In genomic region chr19:46522433-46523044, GRCm38 (mm10) we compare ENCODE assay signal across 8 mouse cellular contexts. TPM values are rescaled to one million over a fixed set of nuclear protein-coding genes. Genes with fewer than 3 reads are reported as not detected.
DNase-seq lines count a peak whose midpoint lies in the region; ATAC-seq lines count a peak whose summit lies in the region.

No protein-coding gene starts in this region.

- H3K4me3 ChIP-seq in midbrain, embryonic 12.5 days, result no peak overlapping the region
- H3K4me3 ChIP-seq in midbrain, embryonic 16.5 days (ENCODE audit: low read depth, low read length), result no peak overlapping the region
- no peak overlapping the region for H3K4me3 ChIP-seq in limb, embryonic 13.5 days
- H3K4me3 ChIP-seq in stomach, embryonic 16.5 days (replicated peaks; ENCODE audit: low read length), result no peak overlapping the region

- no peak for ATAC-seq in midbrain, embryonic 12.5 days (ENCODE audit: low FRiP score, low read depth)
- no peak for ATAC-seq in midbrain, embryonic 16.5 days
- no peak for ATAC-seq in limb, embryonic 13.5 days (ENCODE audit: low FRiP score, low read depth)
- no peak for ATAC-seq in stomach, embryonic 16.5 days (ENCODE audit: insufficient read depth, low FRiP score)

- H3K9ac ChIP-seq in midbrain, embryonic 12.5 days (replicated peaks), result no peak overlapping the region
- H3K9ac ChIP-seq in midbrain, embryonic 16.5 days (ENCODE audit: low read depth, low read length), result no peak overlapping the region
- no peak overlapping the region for H3K9ac ChIP-seq in limb, embryonic 13.5 days
- no peak overlapping the region for H3K9ac ChIP-seq in stomach, embryonic 16.5 days (ENCODE audit: low read length)

- 47% methylated on average over 15 of the region's 15 CpGs for WGBS in midbrain, embryonic 12.5 days
- WGBS in midbrain, embryonic 16.5 days, result 38% methylated on average over 15 of the region's 15 CpGs
- WGBS in limb, embryonic 13.5 days, result 35% methylated on average over 15 of the region's 15 CpGs
- 20% methylated on average over 15 of the region's 15 CpGs for WGBS in stomach, embryonic 16.5 days

- no peak overlapping the region for H3K4me2 ChIP-seq in midbrain, embryonic 12.5 days (replicated peaks)
- H3K4me2 ChIP-seq in midbrain, embryonic 16.5 days (ENCODE audit: low read length), result no peak overlapping the region
- peak overlapping the region; percentile 25; the same call in 1 of the 2 replicates for H3K4me2 ChIP-seq in limb, embryonic 13.5 days (replicated peaks)
- H3K4me2 ChIP-seq in stomach, embryonic 16.5 days (ENCODE audit: low read depth, low read length), result no peak overlapping the region

- H3K9me3 ChIP-seq in midbrain, embryonic 12.5 days, result no peaks in the 10 kb centered on the region
- no peaks in the 10 kb centered on the region for H3K9me3 ChIP-seq in midbrain, embryonic 16.5 days (replicated peaks; ENCODE audit: control insufficient read depth, low read length, poor library complexity, severe bottlenecking)
- no peaks in the 10 kb centered on the region for H3K9me3 ChIP-seq in limb, embryonic 13.5 days
- H3K9me3 ChIP-seq in stomach, embryonic 16.5 days (replicated peaks; ENCODE audit: control insufficient read depth, low read length), result no peaks in the 10 kb centered on the region

- peaks cover 70% of the 10 kb centered on the region for H3K4me1 ChIP-seq in midbrain, embryonic 12.5 days
- peaks cover 48% of the 10 kb centered on the region for H3K4me1 ChIP-seq in midbrain, embryonic 16.5 days (ENCODE audit: control insufficient read depth, insufficient read depth, low read length)
- peaks cover 68% of the 10 kb centered on the region for H3K4me1 ChIP-seq in limb, embryonic 13.5 days
- H3K4me1 ChIP-seq in stomach, embryonic 16.5 days (ENCODE audit: control insufficient read depth, insufficient read depth, low read length), result peaks cover 55% of the 10 kb centered on the region

- H3K27me3 ChIP-seq in midbrain, embryonic 12.5 days, result no peaks in the 10 kb centered on the region
- H3K27me3 ChIP-seq in midbrain, embryonic 16.5 days (ENCODE audit: control insufficient read depth, insufficient read depth, low read depth, low read length), result no peaks in the 10 kb centered on the region
- H3K27me3 ChIP-seq in limb, embryonic 13.5 days, result no peaks in the 10 kb centered on the region
- no peaks in the 10 kb centered on the region for H3K27me3 ChIP-seq in stomach, embryonic 16.5 days (ENCODE audit: control insufficient read depth, insufficient read depth, low read length)

- no peaks in the 10 kb centered on the region for H3K36me3 ChIP-seq in midbrain, embryonic 12.5 days
- H3K36me3 ChIP-seq in midbrain, embryonic 16.5 days (ENCODE audit: control insufficient read depth, insufficient read depth, low read length), result no peaks in the 10 kb centered on the region
- H3K36me3 ChIP-seq in limb, embryonic 13.5 days, result no peaks in the 10 kb centered on the region
- no peaks in the 10 kb centered on the region for H3K36me3 ChIP-seq in stomach, embryonic 16.5 days (ENCODE audit: control insufficient read depth, insufficient read depth, low read length)

- DNase-seq in adrenal gland, adult 2 months, result peak; percentile 27
- no peak for DNase-seq in adrenal gland, postnatal 36 days
- no peak for DNase-seq in gastrocnemius, postnatal 4 days (ENCODE audit: low spot score in 2 of 2)
- DNase-seq in cerebellum, postnatal 10 days, result no peak

- H3K27ac ChIP-seq in midbrain, embryonic 12.5 days (replicated peaks), result peak overlapping the region; percentile 83; the same call in 1 of the 2 replicates
- no peak overlapping the region for H3K27ac ChIP-seq in midbrain, embryonic 16.5 days (ENCODE audit: low read length)
- H3K27ac ChIP-seq in limb, embryonic 13.5 days, result no peak overlapping the region
- H3K27ac ChIP-seq in stomach, embryonic 16.5 days (ENCODE audit: low read length), result peak overlapping the region; percentile 83

RNA-seq across cellular contexts. Expression of gene Trim8, which starts 21.0 kb away (rescaled TPM):
- total RNA-seq in adrenal gland, adult 2 months (2021), result 10 to 100 TPM; 38.0 to 66.4 TPM
- polyA plus RNA-seq in adrenal gland, adult 2 months (2012; rRNA removed), result 66.1 and 78.8 TPM in 2 replicates
- total RNA-seq in adrenal gland, postnatal 36 days (2021), result 10 to 100 TPM; 47.3 to 53.3 TPM
- 38.5 and 53.9 TPM in 2 replicates for polyA plus RNA-seq in midbrain, embryonic 12.5 days (2016; fragmentation: Nextera tagmentation; extraction: Ambion mirVana)
- 25.9 and 26.8 TPM in 2 replicates for polyA plus RNA-seq in midbrain, embryonic 16.5 days (2015; fragmentation: Nextera tagmentation; extraction: Ambion mirVana)
- polyA plus RNA-seq in limb, embryonic 13.5 days (2015; fragmentation: Nextera tagmentation; extraction: Ambion mirVana), result 13.6 and 14.2 TPM in 2 replicates
- polyA plus RNA-seq in stomach, embryonic 16.5 days (2015; fragmentation: Nextera tagmentation; extraction: Ambion mirVana), result 11.8 and 16.2 TPM in 2 replicates
- total RNA-seq in gastrocnemius, postnatal 4 days (2021), result 10 to 100 TPM; 40.4 to 41.4 TPM

RNA-seq across cellular contexts. Expression of gene Arl3, which starts 50.5 kb away (rescaled TPM):
- 10 to 100 TPM; 51.6 to 75.1 TPM for total RNA-seq in adrenal gland, adult 2 months (2021)
- 11.7 and 12.2 TPM in 2 replicates for polyA plus RNA-seq in adrenal gland, adult 2 months (2012; rRNA removed)
- 10 to 100 TPM; 43.3 to 67.7 TPM for total RNA-seq in adrenal gland, postnatal 36 days (2021)
- polyA plus RNA-seq in midbrain, embryonic 12.5 days (2016; fragmentation: Nextera tagmentation; extraction: Ambion mirVana), result 201 and 208 TPM in 2 replicates
- 213 and 226 TPM in 2 replicates for polyA plus RNA-seq in midbrain, embryonic 16.5 days (2015; fragmentation: Nextera tagmentation; extraction: Ambion mirVana)
- 178 and 183 TPM in 2 replicates for polyA plus RNA-seq in limb, embryonic 13.5 days (2015; fragmentation: Nextera tagmentation; extraction: Ambion mirVana)
- polyA plus RNA-seq in stomach, embryonic 16.5 days (2015; fragmentation: Nextera tagmentation; extraction: Ambion mirVana), result 98.1 and 105 TPM in 2 replicates
- total RNA-seq in gastrocnemius, postnatal 4 days (2021), result 10 to 100 TPM; 34.8 to 37.9 TPM

RNA-seq across cellular contexts. Expression of gene Sfxn2, which starts 50.6 kb away (rescaled TPM):
- 10 to 100 TPM in 1 of 2 experiments, 1 to 10 TPM in 1; 7.7 to 12.7 TPM for total RNA-seq in adrenal gland, adult 2 months (2021)
- 3.7 and 4.6 TPM in 2 replicates for polyA plus RNA-seq in adrenal gland, adult 2 months (2012; rRNA removed)
- 10 to 100 TPM in 1 of 2 experiments, 1 to 10 TPM in 1; 7.9 to 11.5 TPM for total RNA-seq in adrenal gland, postnatal 36 days (2021)
- 11.9 and 14.2 TPM in 2 replicates for polyA plus RNA-seq in midbrain, embryonic 12.5 days (2016; fragmentation: Nextera tagmentation; extraction: Ambion mirVana)
- 9.7 and 12.8 TPM in 2 replicates for polyA plus RNA-seq in midbrain, embryonic 16.5 days (2015; fragmentation: Nextera tagmentation; extraction: Ambion mirVana)
- polyA plus RNA-seq in limb, embryonic 13.5 days (2015; fragmentation: Nextera tagmentation; extraction: Ambion mirVana), result 27.8 and 28.1 TPM in 2 replicates
- polyA plus RNA-seq in stomach, embryonic 16.5 days (2015; fragmentation: Nextera tagmentation; extraction: Ambion mirVana), result 16.6 and 19.3 TPM in 2 replicates
- total RNA-seq in gastrocnemius, postnatal 4 days (2021), result 10 to 100 TPM in 1 of 2 experiments, 1 to 10 TPM in 1; 7.8 to 11.2 TPM

Comparison
In these comparisons a context has a peak if more than half of its experiments do, and no peak if none do; other contexts are left out.
1. H3K27ac ChIP-seq: peak in midbrain, embryonic 12.5 days (single experiment) and stomach, embryonic 16.5 days (single experiment); none in midbrain, embryonic 16.5 days (single experiment) and limb, embryonic 13.5 days (single experiment).